Mouse (Mus musculus) limb, embryonic 15.5 days (tissue): Measurements from ENCODE around the gene Kcnab2. TPM values are rescaled to one million over a fixed set of nuclear protein-coding genes. Genes with fewer than 3 reads are reported as not detected.

Source experiments
- polyA plus RNA-seq: library from polyadenylated mRNA; unstranded; fragments of >200 nt; fragmentation: Nextera tagmentation; extraction: Ambion mirVana; gene quantifications from 2 replicates; pipeline ENCODE4 v1.2.1, GENCODE M21; 2015

Gene Kcnab2
- polyA plus RNA-seq, 1 experiment from 2014 or later: 8.2 TPM

Other genes starting within 250 kb of the Kcnab2 start
- 18.9 and 21.9 TPM in 2 replicates for gene Gpr153, start 203.6 kb downstream of the Kcnab2 start, polyA plus RNA-seq
- gene Hes3, start 186.2 kb downstream of the Kcnab2 start, polyA plus RNA-seq: not detected in 2 replicates
- gene Icmt, start 180.6 kb downstream of the Kcnab2 start, polyA plus RNA-seq: 26.4 and 26.5 TPM in 2 replicates
- 0.29 and 0.31 TPM in 2 replicates for gene Rnf207, start 158.9 kb downstream of the Kcnab2 start, polyA plus RNA-seq
- gene Rpl22, start 152.1 kb downstream of the Kcnab2 start, polyA plus RNA-seq: 286 and 375 TPM in 2 replicates
- 0.29 and 0.63 TPM in 2 replicates for gene Chd5, start 139.2 kb downstream of the Kcnab2 start, polyA plus RNA-seq
- 2.3 TPM in 2 replicates for gene Nphp4, start 1.2 kb downstream of the Kcnab2 start, polyA plus RNA-seq